Mouse (Mus musculus): ENCODE data around the gene B4galt3.

DNA sequence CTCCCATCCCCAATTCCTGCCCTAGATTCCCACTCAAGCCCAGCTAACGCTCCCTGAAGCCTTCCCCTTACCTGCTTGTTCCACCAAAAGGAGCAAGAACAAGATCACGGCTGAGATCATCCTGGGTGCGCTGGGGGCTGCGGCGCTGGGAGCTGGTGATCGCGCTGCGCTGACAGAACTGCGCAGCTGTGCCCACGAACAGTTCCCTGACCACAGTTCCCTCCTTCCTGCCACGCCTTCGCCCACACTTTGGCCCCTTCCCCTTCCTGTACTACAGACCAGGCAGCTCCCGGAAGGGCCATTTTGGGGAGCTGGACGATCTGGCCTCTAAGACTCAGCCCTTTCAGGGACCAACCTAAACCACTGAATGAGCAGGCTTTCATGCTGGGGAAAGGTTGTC lies 36.0 kb upstream of the B4galt3 start, which contains the start of gene Fcer1g:
- TF ChIP-seq CTCF (IDR thresholded peaks at IDR 0.05; ENCODE audit: extremely low read depth, insufficient read length, insufficient replicate concordance, low read depth, low read length), result no peak
- no peak for TF ChIP-seq POLR2A (IDR thresholded peaks at IDR 0.05; ENCODE audit: low read depth, low read length)
